Mouse (Mus musculus): ENCODE results near the gene Prr19. TPM values are rescaled to one million over a fixed set of nuclear protein-coding genes. Genes with fewer than 3 reads are reported as not detected.

Prr19 gene
- polyA plus RNA-seq, 1 experiment from 2014 or later, result 2.2 TPM

DNA sequence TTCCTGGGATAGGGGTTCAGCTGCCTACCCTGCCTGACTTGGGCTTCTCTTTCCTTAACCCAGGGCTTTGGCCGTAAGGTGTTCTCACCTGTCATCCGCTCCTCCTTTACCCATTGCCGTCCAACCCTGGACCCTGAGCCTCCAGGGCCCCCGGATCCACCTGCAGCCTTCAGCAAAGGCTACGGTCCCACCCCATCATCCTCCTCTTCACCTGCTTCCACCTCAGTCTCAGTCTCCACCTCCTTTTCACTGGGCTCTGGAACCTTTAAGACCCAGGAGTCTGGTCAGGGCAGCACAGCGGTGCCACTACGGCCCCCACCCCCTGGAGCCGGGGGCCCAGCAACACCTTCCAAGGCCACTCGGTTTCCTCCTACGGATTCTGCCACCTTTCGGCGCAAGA lies 13.2 kb upstream of the Prr19 start:
- Histone ChIP-seq H3K27me3 (replicated peaks; ENCODE audit: control insufficient read depth, insufficient read depth, low read length) (no peaks in the 10 kb centered on the region), H3K4me2 (ENCODE audit: low read length) (no peak overlapping the region), H3K36me3 (ENCODE audit: control insufficient read depth, insufficient read depth, low read length) (peaks cover 84% of the 10 kb centered on the region), H3K9ac (ENCODE audit: low read length) (no peak overlapping the region), H3K4me3 (ENCODE audit: low read depth, low read length) (no peak overlapping the region), H3K9me3 (replicated peaks; ENCODE audit: control insufficient read depth, low read length) (no peaks in the 10 kb centered on the region), H3K4me1 (ENCODE audit: control insufficient read depth, insufficient read depth, low read length) (peaks cover 15% of the 10 kb centered on the region), H3K27ac (ENCODE audit: low read depth, low read length) (no peak overlapping the region)
- DNase-seq (ENCODE audit: low spot score), result no peak
- ATAC-seq, result no peak
- WGBS, result 93% methylated on average over 12 of the region's 12 CpGs

- Histone ChIP-seq H3K4me3 (ENCODE audit: low read depth, low read length) (no peak overlapping the region), H3K36me3 (ENCODE audit: control insufficient read depth, insufficient read depth, low read length) (peaks cover 91% of the 10 kb centered on the region), H3K9ac (ENCODE audit: low read length) (no peak overlapping the region), H3K27ac (ENCODE audit: low read depth, low read length) (no peak overlapping the region), H3K9me3 (replicated peaks; ENCODE audit: control insufficient read depth, low read length) (no peaks in the 10 kb centered on the region), H3K27me3 (replicated peaks; ENCODE audit: control insufficient read depth, insufficient read depth, low read length) (no peaks in the 10 kb centered on the region), H3K4me2 (ENCODE audit: low read length) (no peak overlapping the region), H3K4me1 (ENCODE audit: control insufficient read depth, insufficient read depth, low read length) (peaks cover 12% of the 10 kb centered on the region)
- ATAC-seq (no peak), DNase-seq (ENCODE audit: low spot score) (no peak)
- 98% methylated on average over 3 of the region's 3 CpGs for WGBS
Measured at GRCm38 (mm10) chr7:25288721-25289120, 12.5 kb upstream of the Prr19 start.

DNA sequence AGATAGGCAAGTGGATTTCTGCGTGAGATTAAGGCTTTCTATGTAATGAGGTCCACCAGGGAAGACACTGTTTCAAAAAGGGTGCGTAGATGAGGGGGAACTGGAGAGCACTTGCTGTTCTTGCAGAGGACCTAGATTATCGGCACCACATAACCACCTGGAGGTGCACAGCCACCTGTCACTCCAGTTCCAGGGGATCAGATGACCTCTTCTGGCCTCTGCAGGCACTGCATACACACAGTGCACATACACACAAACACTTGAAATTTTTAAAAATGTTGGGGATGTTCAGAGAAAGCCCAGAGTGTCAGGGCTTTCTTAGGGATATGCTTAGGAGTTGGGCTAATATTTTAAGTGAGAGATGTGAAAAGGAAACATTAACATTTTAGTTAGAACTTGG lies 11.3 kb upstream of the Prr19 start:
- Histone ChIP-seq H3K4me3 (ENCODE audit: low read depth, low read length) (no peak overlapping the region), H3K36me3 (ENCODE audit: control insufficient read depth, insufficient read depth, low read length) (peaks cover 100% of the 10 kb centered on the region), H3K4me1 (ENCODE audit: control insufficient read depth, insufficient read depth, low read length) (peaks cover under 1% of the 10 kb centered on the region; the same call in 1 of the 2 replicates), H3K9me3 (replicated peaks; ENCODE audit: control insufficient read depth, low read length) (no peaks in the 10 kb centered on the region), H3K4me2 (ENCODE audit: low read length) (no peak overlapping the region), H3K9ac (ENCODE audit: low read length) (no peak overlapping the region), H3K27me3 (replicated peaks; ENCODE audit: control insufficient read depth, insufficient read depth, low read length) (no peaks in the 10 kb centered on the region), H3K27ac (ENCODE audit: low read depth, low read length) (no peak overlapping the region)
- no peak for DNase-seq (ENCODE audit: low spot score)
- WGBS, result 100% methylated on average over 3 of the region's 3 CpGs
- no peak for ATAC-seq

GRCm38 (mm10) chr7:25290463-25290862 lies 10.7 kb upstream of the Prr19 start:
- Histone ChIP-seq H3K4me2 (ENCODE audit: low read length) (no peak overlapping the region), H3K9me3 (replicated peaks; ENCODE audit: control insufficient read depth, low read length) (no peaks in the 10 kb centered on the region), H3K27ac (ENCODE audit: low read depth, low read length) (no peak overlapping the region), H3K9ac (ENCODE audit: low read length) (no peak overlapping the region; the same call in 1 of the 2 replicates), H3K27me3 (replicated peaks; ENCODE audit: control insufficient read depth, insufficient read depth, low read length) (no peaks in the 10 kb centered on the region), H3K4me1 (ENCODE audit: control insufficient read depth, insufficient read depth, low read length) (no peaks in the 10 kb centered on the region), H3K36me3 (ENCODE audit: control insufficient read depth, insufficient read depth, low read length) (peaks cover 100% of the 10 kb centered on the region), H3K4me3 (ENCODE audit: low read depth, low read length) (no peak overlapping the region)
- DNase-seq (ENCODE audit: low spot score) (no peak), ATAC-seq (no peak)
- WGBS, result 89% methylated on average over 1 of the region's 1 CpGs

- Histone ChIP-seq H3K4me3 (ENCODE audit: low read depth, low read length) (no peak overlapping the region), H3K27me3 (replicated peaks; ENCODE audit: control insufficient read depth, insufficient read depth, low read length) (no peaks in the 10 kb centered on the region), H3K36me3 (ENCODE audit: control insufficient read depth, insufficient read depth, low read length) (peaks cover 100% of the 10 kb centered on the region), H3K9me3 (replicated peaks; ENCODE audit: control insufficient read depth, low read length) (no peaks in the 10 kb centered on the region), H3K4me2 (ENCODE audit: low read length) (no peak overlapping the region), H3K9ac (ENCODE audit: low read length) (no peak overlapping the region; the same call in 1 of the 2 replicates), H3K27ac (ENCODE audit: low read depth, low read length) (no peak overlapping the region; the same call in 1 of the 2 replicates), H3K4me1 (ENCODE audit: control insufficient read depth, insufficient read depth, low read length) (peaks cover under 1% of the 10 kb centered on the region; the same call in 1 of the 2 replicates)
- peak; percentile 57 for DNase-seq (ENCODE audit: low spot score)
- 0 out of 2 replicates have a peak, but pooled peaks have one; percentile 13 for ATAC-seq
- 81% methylated on average over 2 of the region's 2 CpGs for WGBS
Measured at GRCm38 (mm10) chr7:25290911-25291310, 10.3 kb upstream of the Prr19 start.

GRCm38 (mm10) chr7:25292107-25292506 lies 9.1 kb upstream of the Prr19 start:
- Histone ChIP-seq H3K4me2 (ENCODE audit: low read length) (no peak overlapping the region), H3K27me3 (replicated peaks; ENCODE audit: control insufficient read depth, insufficient read depth, low read length) (no peaks in the 10 kb centered on the region), H3K4me3 (ENCODE audit: low read depth, low read length) (no peak overlapping the region), H3K4me1 (ENCODE audit: control insufficient read depth, insufficient read depth, low read length) (peaks cover 11% of the 10 kb centered on the region; the same call in 1 of the 2 replicates), H3K36me3 (ENCODE audit: control insufficient read depth, insufficient read depth, low read length) (peaks cover 91% of the 10 kb centered on the region), H3K9ac (ENCODE audit: low read length) (no peak overlapping the region), H3K27ac (ENCODE audit: low read depth, low read length) (no peak overlapping the region), H3K9me3 (replicated peaks; ENCODE audit: control insufficient read depth, low read length) (no peaks in the 10 kb centered on the region)
- WGBS, result 67% methylated on average over 7 of the region's 7 CpGs
- no peak for ATAC-seq
- no peak for DNase-seq (ENCODE audit: low spot score)

DNA sequence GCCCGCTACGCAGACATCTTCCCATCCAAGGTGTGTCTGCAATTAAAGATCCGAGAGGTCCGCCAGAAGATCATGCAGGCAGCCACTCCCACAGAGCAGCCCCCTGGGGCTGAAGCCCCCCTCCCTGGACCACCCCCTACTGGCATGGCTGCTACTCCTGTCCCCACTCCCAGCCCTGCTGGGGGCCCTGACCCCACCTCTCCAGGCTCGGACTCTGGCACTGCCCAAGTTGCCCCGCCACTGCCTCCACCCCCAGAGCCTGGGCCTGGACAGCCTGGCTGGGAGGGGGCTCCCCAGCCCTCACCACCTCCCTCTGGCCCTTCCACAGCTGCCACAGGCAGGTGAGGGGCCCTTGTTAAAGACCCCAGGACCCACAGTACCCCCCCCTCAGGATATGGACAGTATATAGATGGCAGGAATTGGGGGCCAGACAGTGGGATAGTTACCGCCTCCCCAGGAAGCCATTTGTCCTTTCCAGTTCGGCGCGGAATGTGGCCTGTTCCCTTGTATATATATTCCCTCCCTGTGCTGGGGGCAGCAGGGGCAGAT lies 7.9 kb upstream of the Prr19 start:
- ATAC-seq, result no peak
- no peaks in the 10 kb centered on the region for H3K27me3 ChIP-seq (replicated peaks; ENCODE audit: control insufficient read depth, insufficient read depth, low read length)
- H3K9me3 ChIP-seq (replicated peaks; ENCODE audit: control insufficient read depth, low read length), result no peaks in the 10 kb centered on the region
- peaks cover 79% of the 10 kb centered on the region for H3K36me3 ChIP-seq (ENCODE audit: control insufficient read depth, insufficient read depth, low read length)
- DNase-seq (ENCODE audit: low spot score), result no peak
- H3K9ac ChIP-seq (ENCODE audit: low read length), result no peak overlapping the region
- WGBS, result 83% methylated on average over 10 of the region's 10 CpGs
- H3K4me1 ChIP-seq (ENCODE audit: control insufficient read depth, insufficient read depth, low read length), result peaks cover 11% of the 10 kb centered on the region; the same call in 1 of the 2 replicates
- H3K27ac ChIP-seq (ENCODE audit: low read depth, low read length), result no peak overlapping the region
- no peak overlapping the region for H3K4me3 ChIP-seq (ENCODE audit: low read depth, low read length)
- no peak overlapping the region for H3K4me2 ChIP-seq (ENCODE audit: low read length)

GRCm38 (mm10) chr7:25294495-25294894 lies 6.7 kb upstream of the Prr19 start:
- DNase-seq (ENCODE audit: low spot score), result no peak
- Histone ChIP-seq H3K4me1 (ENCODE audit: control insufficient read depth, insufficient read depth, low read length) (peaks cover 11% of the 10 kb centered on the region; the same call in 1 of the 2 replicates), H3K9ac (ENCODE audit: low read length) (no peak overlapping the region), H3K27ac (ENCODE audit: low read depth, low read length) (no peak overlapping the region), H3K9me3 (replicated peaks; ENCODE audit: control insufficient read depth, low read length) (no peaks in the 10 kb centered on the region), H3K36me3 (ENCODE audit: control insufficient read depth, insufficient read depth, low read length) (peaks cover 67% of the 10 kb centered on the region), H3K4me2 (ENCODE audit: low read length) (no peak overlapping the region), H3K27me3 (replicated peaks; ENCODE audit: control insufficient read depth, insufficient read depth, low read length) (no peaks in the 10 kb centered on the region), H3K4me3 (ENCODE audit: low read depth, low read length) (no peak overlapping the region)
- no peak for ATAC-seq
- WGBS, result 91% methylated on average over 4 of the region's 4 CpGs

GRCm38 (mm10) chr7:25294960-25295722 lies 6.1 kb upstream of the Prr19 start:
- no peak overlapping the region for H3K4me3 ChIP-seq (ENCODE audit: low read depth, low read length)
- H3K36me3 ChIP-seq (ENCODE audit: control insufficient read depth, insufficient read depth, low read length), result peaks cover 61% of the 10 kb centered on the region
- H3K27me3 ChIP-seq (replicated peaks; ENCODE audit: control insufficient read depth, insufficient read depth, low read length), result no peaks in the 10 kb centered on the region
- H3K9ac ChIP-seq (ENCODE audit: low read length), result no peak overlapping the region
- H3K4me1 ChIP-seq (ENCODE audit: control insufficient read depth, insufficient read depth, low read length), result peaks cover 11% of the 10 kb centered on the region; the same call in 1 of the 2 replicates
- no peak for DNase-seq (ENCODE audit: low spot score)
- no peak overlapping the region for H3K4me2 ChIP-seq (ENCODE audit: low read length)
- H3K27ac ChIP-seq (ENCODE audit: low read depth, low read length), result no peak overlapping the region
- 86% methylated on average over 12 of the region's 12 CpGs for WGBS
- no peaks in the 10 kb centered on the region for H3K9me3 ChIP-seq (replicated peaks; ENCODE audit: control insufficient read depth, low read length)
- no peak for ATAC-seq
